31 mouse cellular contexts compared by ENCODE assay signal in genomic region chr9:120203936-120204335, GRCm38 (mm10). TPM values are rescaled to one million over a fixed set of nuclear protein-coding genes. Genes with fewer than 3 reads are reported as not detected.
A peak's percentile ranks its signal among the peaks of the same experiment; 100 is the strongest.
DNase-seq lines count a peak whose midpoint lies in the region; ATAC-seq and TF ChIP-seq lines count a peak whose summit lies in the region.
"Had no signal": no experiment of that assay in that cellular context is flagged by ENCODE, and none has a peak within 500 bp of the region (broad histone marks: within the 10 kb centered on the region; RNA-seq: fewer than 3 reads in every experiment).

No protein-coding gene starts in this region.

- no peaks in the 10 kb centered on the region for H3K27me3 ChIP-seq in lung, embryonic 15.5 days
- H3K27me3 ChIP-seq in midbrain, embryonic 12.5 days, result peaks cover 3% of the 10 kb centered on the region; the same call in 1 of the 2 replicates
- H3K27me3 ChIP-seq in midbrain, postnatal 0 days (ENCODE audit: insufficient read depth, low read length), result no peaks in the 10 kb centered on the region
- no peaks in the 10 kb centered on the region for H3K27me3 ChIP-seq in stomach, embryonic 14.5 days (ENCODE audit: control insufficient read depth, insufficient read depth, low read length)
- H3K27me3 ChIP-seq in stomach, embryonic 15.5 days (replicated peaks), result 0 out of 2 replicates have a peak, but pooled peaks cover 3% of the 10 kb centered on the region
- H3K27me3 ChIP-seq: forebrain, embryonic 15.5 days; heart, embryonic 13.5 days had no signal

- no peak for DNase-seq in lung, adult 2 months
- DNase-seq in midbrain, postnatal 0 days (ENCODE audit: low spot score), result no peak
- DNase-seq in neural tube, embryonic 10.5 days (ENCODE audit: extremely low spot score, low spot score), result no peak
- no peak for DNase-seq in kidney, postnatal 10 days
- DNase-seq: adrenal gland, adult 2 months; adrenal gland, postnatal 14 days; cerebellum, adult 11 months; cerebellum, adult 2 months; cerebellum, adult 9-11 months; cerebellum, postnatal 36 days; embryo, embryonic 11 days; gastrocnemius, postnatal 25 days; heart, adult 18-20 months; heart, postnatal 14 days; heart, postnatal 4 days had no signal

- 0 out of 2 replicates have a peak, but pooled peaks cover 6% of the 10 kb centered on the region for H3K4me1 ChIP-seq in lung, embryonic 15.5 days
- no peaks in the 10 kb centered on the region for H3K4me1 ChIP-seq in lung, adult 2 months (ENCODE audit: control insufficient read depth, insufficient read depth, low read length)
- no peaks in the 10 kb centered on the region for H3K4me1 ChIP-seq in midbrain, embryonic 12.5 days
- H3K4me1 ChIP-seq in midbrain, postnatal 0 days (ENCODE audit: insufficient read depth, low read length), result no peaks in the 10 kb centered on the region
- no peaks in the 10 kb centered on the region for H3K4me1 ChIP-seq in stomach, embryonic 14.5 days (ENCODE audit: control insufficient read depth, insufficient read depth, low read length)
- H3K4me1 ChIP-seq in stomach, embryonic 15.5 days, result no peaks in the 10 kb centered on the region
- H3K4me1 ChIP-seq: embryonic facial prominence, embryonic 10.5 days; forebrain, embryonic 12.5 days; heart, embryonic 13.5 days had no signal

- H3K36me3 ChIP-seq in lung, embryonic 15.5 days, result no peaks in the 10 kb centered on the region
- no peaks in the 10 kb centered on the region for H3K36me3 ChIP-seq in midbrain, embryonic 12.5 days
- H3K36me3 ChIP-seq in midbrain, postnatal 0 days (ENCODE audit: insufficient read depth, low read length), result no peaks in the 10 kb centered on the region
- H3K36me3 ChIP-seq in stomach, embryonic 14.5 days (ENCODE audit: control insufficient read depth, insufficient read depth, low read length), result no peaks in the 10 kb centered on the region
- no peaks in the 10 kb centered on the region for H3K36me3 ChIP-seq in stomach, embryonic 15.5 days
- H3K36me3 ChIP-seq: embryonic facial prominence, embryonic 10.5 days; embryonic facial prominence, embryonic 13.5 days; forebrain, embryonic 12.5 days; forebrain, embryonic 15.5 days; heart, embryonic 13.5 days had no signal

- no peak overlapping the region for H3K4me2 ChIP-seq in lung, embryonic 15.5 days
- no peak overlapping the region for H3K4me2 ChIP-seq in midbrain, embryonic 12.5 days (replicated peaks)
- no peak overlapping the region for H3K4me2 ChIP-seq in midbrain, postnatal 0 days (ENCODE audit: low read depth, low read length, poor library complexity, severe bottlenecking)
- H3K4me2 ChIP-seq in stomach, embryonic 14.5 days (replicated peaks; ENCODE audit: low read depth, low read length), result no peak overlapping the region
- H3K4me2 ChIP-seq in stomach, embryonic 15.5 days, result no peak overlapping the region
- H3K4me2 ChIP-seq: embryonic facial prominence, embryonic 13.5 days; forebrain, embryonic 12.5 days; forebrain, embryonic 15.5 days; heart, embryonic 13.5 days had no signal

- no peak overlapping the region for H3K9ac ChIP-seq in lung, embryonic 15.5 days
- no peak overlapping the region for H3K9ac ChIP-seq in midbrain, embryonic 12.5 days (replicated peaks)
- H3K9ac ChIP-seq in midbrain, postnatal 0 days (replicated peaks; ENCODE audit: low read length, poor library complexity, severe bottlenecking), result no peak overlapping the region
- H3K9ac ChIP-seq in stomach, embryonic 14.5 days (replicated peaks; ENCODE audit: low read depth, low read length), result no peak overlapping the region
- no peak overlapping the region for H3K9ac ChIP-seq in stomach, embryonic 15.5 days
- H3K9ac ChIP-seq: embryonic facial prominence, embryonic 13.5 days; forebrain, embryonic 12.5 days; forebrain, embryonic 15.5 days; heart, embryonic 13.5 days had no signal

- peak; percentile 14; the same call in 1 of the 2 replicates for ATAC-seq in lung, embryonic 15.5 days (ENCODE audit: borderline replicate concordance, extremely low read depth, low FRiP score, low TSS enrichment)
- no peak for ATAC-seq in midbrain, embryonic 12.5 days (ENCODE audit: low FRiP score, low read depth)
- no peak for ATAC-seq in midbrain, postnatal 0 days (ENCODE audit: low FRiP score)
- ATAC-seq in stomach, embryonic 14.5 days (ENCODE audit: insufficient number of reproducible peaks, insufficient read depth, low FRiP score, low read depth), result peak; percentile 79
- peak; percentile 86 for ATAC-seq in stomach, embryonic 15.5 days (ENCODE audit: insufficient read depth, low FRiP score, low read depth)
- ATAC-seq: CD4-positive, CD25-positive, alpha-beta regulatory T cell, adult 4 months; forebrain, embryonic 15.5 days had no signal

- no peaks in the 10 kb centered on the region for H3K9me3 ChIP-seq in lung, embryonic 15.5 days
- H3K9me3 ChIP-seq in midbrain, embryonic 12.5 days, result no peaks in the 10 kb centered on the region
- H3K9me3 ChIP-seq in midbrain, postnatal 0 days (ENCODE audit: low read length), result no peaks in the 10 kb centered on the region
- H3K9me3 ChIP-seq in stomach, embryonic 14.5 days (ENCODE audit: control insufficient read depth, low read depth, low read length), result no peaks in the 10 kb centered on the region
- H3K9me3 ChIP-seq in stomach, embryonic 15.5 days, result no peaks in the 10 kb centered on the region
- H3K9me3 ChIP-seq: embryonic facial prominence, embryonic 10.5 days; embryonic facial prominence, embryonic 13.5 days; forebrain, embryonic 12.5 days; forebrain, embryonic 15.5 days; heart, embryonic 13.5 days had no signal

- no peak for TF ChIP-seq POLR2A in lung, adult 2 months (IDR thresholded peaks at IDR 0.05; ENCODE audit: borderline replicate concordance, extremely low read depth, low read depth, low read length)

- peak overlapping the region; percentile 9; the same call in 1 of the 2 replicates for H3K27ac ChIP-seq in lung, embryonic 15.5 days
- 0 out of 2 replicates have a peak overlapping the region, but pooled peaks have one; percentile 10 for H3K27ac ChIP-seq in midbrain, embryonic 12.5 days (replicated peaks)
- H3K27ac ChIP-seq in midbrain, postnatal 0 days (ENCODE audit: low read depth, low read length), result no peak overlapping the region
- H3K27ac ChIP-seq in stomach, embryonic 14.5 days (ENCODE audit: low read length), result no peak overlapping the region
- H3K27ac ChIP-seq in stomach, embryonic 15.5 days, result no peak overlapping the region
- H3K27ac ChIP-seq: embryonic facial prominence, embryonic 10.5 days; embryonic facial prominence, embryonic 13.5 days; forebrain, embryonic 12.5 days; forebrain, embryonic 15.5 days; heart, embryonic 13.5 days had no signal

- 62% methylated on average over 10 of the region's 10 CpGs for WGBS in lung, embryonic 15.5 days
- WGBS in lung, adult 2 months, result 59% methylated on average over 10 of the region's 10 CpGs
- 79% methylated on average over 10 of the region's 10 CpGs for WGBS in midbrain, embryonic 12.5 days
- WGBS in midbrain, postnatal 0 days, result 81% methylated on average over 10 of the region's 10 CpGs
- WGBS in stomach, embryonic 14.5 days, result 64% methylated on average over 10 of the region's 10 CpGs
- WGBS in stomach, embryonic 15.5 days, result 63% methylated on average over 10 of the region's 10 CpGs

- H3K4me3 ChIP-seq in lung, embryonic 15.5 days, result no peak overlapping the region
- no peak overlapping the region for H3K4me3 ChIP-seq in lung, adult 2 months (replicated peaks; ENCODE audit: extremely low read depth, low read depth, low read length)
- H3K4me3 ChIP-seq in midbrain, embryonic 12.5 days, result no peak overlapping the region
- H3K4me3 ChIP-seq in midbrain, postnatal 0 days (ENCODE audit: low read depth, low read length), result no peak overlapping the region
- H3K4me3 ChIP-seq in stomach, embryonic 14.5 days (ENCODE audit: low read depth, low read length), result no peak overlapping the region
- H3K4me3 ChIP-seq in stomach, embryonic 15.5 days (replicated peaks), result no peak overlapping the region
- H3K4me3 ChIP-seq: embryonic facial prominence, embryonic 10.5 days; embryonic facial prominence, embryonic 13.5 days; erythroblast, embryonic 14.5 days; forebrain, embryonic 12.5 days; forebrain, embryonic 15.5 days; heart, embryonic 13.5 days had no signal

- TF ChIP-seq CTCF in lung, adult 2 months (IDR thresholded peaks at IDR 0.05; ENCODE audit: insufficient read depth, low read length), result no peak
- no peak for TF ChIP-seq CTCF in midbrain, postnatal 0 days (IDR thresholded peaks at IDR 0.05)

RNA-seq across cellular contexts. Expression of gene Mobp, which starts 54.4 kb away (rescaled TPM):
- polyA plus RNA-seq in lung, embryonic 15.5 days (2015; fragmentation: Nextera tagmentation; extraction: Ambion mirVana), result not detected in 2 replicates
- polyA plus RNA-seq in lung, adult 2 months (2012; rRNA removed), result not detected in 2 replicates
- 0.20 and 0.31 TPM in 2 replicates for polyA plus RNA-seq in midbrain, embryonic 12.5 days (2016; fragmentation: Nextera tagmentation; extraction: Ambion mirVana)
- 1.4 TPM in 1 of 2 replicates, not detected in the other for total RNA-seq in midbrain, postnatal 0 days (2014; rRNA removed)
- 0.15 and 0.16 TPM in 2 replicates for polyA plus RNA-seq in midbrain, postnatal 0 days (2015; fragmentation: Nextera tagmentation; extraction: Ambion mirVana)
- not detected in 2 replicates for polyA plus RNA-seq in stomach, embryonic 14.5 days (2014; fragmentation: Nextera tagmentation; extraction: Ambion mirVana)
- 0.17 and 0.51 TPM in 2 replicates for polyA plus RNA-seq in stomach, embryonic 15.5 days (2015; fragmentation: Nextera tagmentation; extraction: Ambion mirVana)
- total RNA-seq: adrenal gland, postnatal 14 days; adrenal gland, postnatal 4 days; gastrocnemius, adult 8-10 months; gastrocnemius, postnatal 25 days; heart, adult 18-20 months; heart, postnatal 14 days; heart, postnatal 4 days; MEL had no signal
- polyA plus RNA-seq: adrenal gland, adult 2 months; C2C12; embryonic facial prominence, embryonic 13.5 days; erythroblast, embryonic 14.5 days; heart, embryonic 13.5 days; hindbrain, embryonic 11.5 days had no signal

Comparison
In these comparisons a context has a peak if more than half of its experiments do, and no peak if none do; other contexts are left out.
1. H3K27ac ChIP-seq: peak in lung, embryonic 15.5 days (single experiment) and midbrain, embryonic 12.5 days (single experiment); none in midbrain, postnatal 0 days (single experiment), stomach, embryonic 14.5 days (single experiment) and stomach, embryonic 15.5 days (single experiment).
2. ATAC-seq: peak in lung, embryonic 15.5 days (single experiment), stomach, embryonic 14.5 days (single experiment) and stomach, embryonic 15.5 days (single experiment); none in midbrain, embryonic 12.5 days (single experiment) and midbrain, postnatal 0 days (single experiment).